Comparison of ENCODE assay signal across 7 mouse cellular contexts in the genomic region with DNA sequence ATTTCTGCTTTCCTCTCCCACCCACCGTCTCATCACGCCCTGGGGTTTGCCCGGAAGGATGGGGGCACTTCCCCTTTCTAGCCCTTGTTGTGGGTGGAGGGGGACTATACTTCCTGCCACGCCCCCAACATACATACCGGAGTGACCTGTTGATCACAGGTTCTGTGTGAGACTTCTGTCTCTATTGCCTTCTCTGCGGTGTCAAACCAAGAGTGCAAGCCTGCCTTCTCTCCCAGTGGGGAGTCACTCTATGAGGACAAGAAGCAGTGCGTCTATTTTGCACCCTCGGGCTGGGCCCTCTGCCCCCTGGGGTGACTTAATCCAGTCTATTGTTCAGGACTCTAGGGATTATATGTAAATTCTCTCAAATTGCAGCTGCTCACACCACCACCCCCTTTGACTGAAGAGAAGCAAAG.
DNase-seq lines count a peak whose midpoint lies in the region; ATAC-seq and TF ChIP-seq lines count a peak whose summit lies in the region.

No protein-coding gene starts in this region.

- H3K9me3 ChIP-seq in limb, embryonic 13.5 days: no peaks in the 10 kb centered on the region

- no peak for TF ChIP-seq POLR2A in bone marrow, adult 2 months (IDR thresholded peaks at IDR 0.05; ENCODE audit: borderline replicate concordance, control insufficient read depth, low read depth, low read length)

- WGBS in bone marrow, adult 2 months: 2% methylated on average over 8 of the region's 8 CpGs
- WGBS in limb, embryonic 13.5 days: 5% methylated on average over 8 of the region's 8 CpGs

- H3K36me3 ChIP-seq in limb, embryonic 13.5 days: no peaks in the 10 kb centered on the region

- no peaks in the 10 kb centered on the region for H3K27me3 ChIP-seq in limb, embryonic 13.5 days

- H3K27ac ChIP-seq in bone marrow, adult 2 months (ENCODE audit: control insufficient read depth, insufficient read depth, low read depth, low read length, poor library complexity): peak overlapping the region; percentile 95
- peak overlapping the region; percentile 23; the same call in 1 of the 2 replicates for H3K27ac ChIP-seq in limb, embryonic 13.5 days

- ATAC-seq in limb, embryonic 13.5 days (ENCODE audit: low FRiP score, low read depth): 0 out of 2 replicates have a peak, but pooled peaks have one; percentile 13

- TF ChIP-seq CTCF in bone marrow, adult 2 months (IDR thresholded peaks at IDR 0.05; ENCODE audit: control insufficient read depth, insufficient read depth, low read length): no peak

- H3K9ac ChIP-seq in limb, embryonic 13.5 days: no peak overlapping the region

- peak; percentile 81 for DNase-seq in ES-CJ7 (ENCODE audit: low read depth, low spot score)
- DNase-seq in neural tube, embryonic 10.5 days (ENCODE audit: extremely low spot score, low spot score): peak; percentile 32
- DNase-seq in urinary bladder, postnatal 10 days (ENCODE audit: low spot score): no peak
- no peak for DNase-seq in frontal cortex, postnatal 14 days (ENCODE audit: low spot score in 2 of 2)
- DNase-seq in kidney, adult 11 months: no peak

- H3K4me1 ChIP-seq in bone marrow, adult 2 months (ENCODE audit: control insufficient read depth, insufficient read depth, low read length): peaks cover 2% of the 10 kb centered on the region; the same call in 1 of the 2 replicates
- H3K4me1 ChIP-seq in limb, embryonic 13.5 days: peaks cover 28% of the 10 kb centered on the region

- H3K4me3 ChIP-seq in bone marrow, adult 2 months (replicated peaks; ENCODE audit: control insufficient read depth, low read depth, low read length): peak overlapping the region; percentile 26
- H3K4me3 ChIP-seq in limb, embryonic 13.5 days: no peak overlapping the region

- peak overlapping the region; percentile 49 for H3K4me2 ChIP-seq in limb, embryonic 13.5 days (replicated peaks)

Comparison
In these comparisons a context has a peak if more than half of its experiments do, and no peak if none do; other contexts are left out.
1. DNase-seq: peak in ES-CJ7 (single experiment) and neural tube, embryonic 10.5 days (single experiment); none in urinary bladder, postnatal 10 days (single experiment), frontal cortex, postnatal 14 days (0 of 2) and kidney, adult 11 months (single experiment).